Mouse (Mus musculus): Measurements from ENCODE around the gene Vps45. TPM values are rescaled to one million over a fixed set of nuclear protein-coding genes. Genes with fewer than 3 reads are reported as not detected.
A peak's percentile ranks its signal among the peaks of the same experiment; 100 is the strongest.

Vps45 gene
- polyA plus RNA-seq (2017; shearing (Covaris generic)): 10 to 100 TPM; 22.2 to 24.3 TPM

GRCm38 (mm10) chr3:96058231-96058896 lies at the start of gene Vps45:
TSS of gene Vps45 (minus strand) at chr3:96058466.
- peak; percentile 81 for ATAC-seq

DNA sequence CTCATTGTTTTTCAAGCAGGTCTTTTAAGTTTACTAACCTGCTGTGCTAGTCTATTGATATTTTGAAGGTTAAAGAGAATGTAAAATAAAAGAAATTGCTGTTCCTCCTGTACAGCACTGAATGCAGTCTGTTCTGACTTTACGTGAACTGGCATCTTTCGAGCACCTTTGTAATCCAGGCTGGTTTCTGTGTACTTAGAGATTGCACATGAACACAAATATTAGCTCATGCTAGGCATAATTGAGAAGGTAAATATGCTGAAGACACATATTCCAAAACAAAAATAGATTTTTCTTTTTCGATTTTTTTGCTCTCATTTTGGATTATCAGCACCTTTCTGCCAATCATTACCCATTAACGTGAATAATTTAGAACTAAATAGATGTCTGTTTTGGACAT lies 47.9 kb upstream of the Vps45 start:
- ATAC-seq: no peak

- peak; percentile 44 for ATAC-seq
These were observed 47.0 kb upstream of the Vps45 start for GRCm38 (mm10) chr3:96105232-96105747.

DNA sequence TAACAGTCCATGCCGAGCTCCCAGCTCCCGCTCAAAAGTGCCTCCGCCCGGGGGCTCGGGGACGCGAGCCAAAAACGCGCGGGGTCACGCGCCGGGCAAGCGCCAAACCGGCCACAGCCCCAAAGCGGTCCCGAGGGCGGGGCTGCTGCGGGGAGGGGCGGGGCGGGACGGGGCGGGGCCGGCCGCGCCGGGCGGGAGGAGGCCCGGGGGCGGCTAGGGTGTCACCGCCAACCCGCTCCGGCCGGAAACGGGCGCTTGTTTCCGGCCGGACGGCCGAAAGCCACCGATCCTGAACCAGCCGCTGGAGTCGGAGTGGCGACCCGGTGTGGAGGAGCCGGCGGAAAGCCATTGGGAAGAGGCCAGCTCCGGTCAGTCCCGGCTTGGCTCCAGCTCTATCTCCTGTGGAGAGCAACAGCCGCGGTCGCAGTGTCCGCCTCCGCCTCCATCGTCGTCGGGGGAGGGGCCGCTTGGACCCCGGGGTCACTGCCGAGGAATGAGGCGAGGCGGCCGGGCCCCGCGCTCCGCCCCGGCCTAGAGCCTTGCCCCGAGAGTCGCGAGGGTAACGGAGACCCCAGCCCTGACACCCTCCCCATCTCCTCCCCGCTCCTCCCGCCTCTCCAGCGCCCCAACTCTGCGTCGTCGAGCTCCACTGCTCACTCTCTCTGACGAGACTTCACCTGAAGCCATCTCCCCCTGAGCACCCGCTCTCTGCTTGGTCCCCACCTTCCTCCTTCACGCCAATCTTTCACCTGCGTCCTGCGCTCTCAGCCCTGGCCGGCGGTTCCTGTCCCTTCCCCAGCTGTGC lies 46.2 kb upstream of the Vps45 start, which contains the start of gene Otud7b:
Otud7b (plus strand) TSS at position 267 of the 805 bp plus-strand sequence.
- ATAC-seq: peak; percentile 52

GRCm38 (mm10) chr3:96103901-96104260 lies 45.6 kb upstream of the Vps45 start:
- ATAC-seq: peak; percentile 16

GRCm38 (mm10) chr3:96102100-96102872 lies 44.0 kb upstream of the Vps45 start:
- ATAC-seq: peak; percentile 65

- no peak for ATAC-seq
These were observed 40.5 kb upstream of the Vps45 start for GRCm38 (mm10) chr3:96098616-96099267.

DNA sequence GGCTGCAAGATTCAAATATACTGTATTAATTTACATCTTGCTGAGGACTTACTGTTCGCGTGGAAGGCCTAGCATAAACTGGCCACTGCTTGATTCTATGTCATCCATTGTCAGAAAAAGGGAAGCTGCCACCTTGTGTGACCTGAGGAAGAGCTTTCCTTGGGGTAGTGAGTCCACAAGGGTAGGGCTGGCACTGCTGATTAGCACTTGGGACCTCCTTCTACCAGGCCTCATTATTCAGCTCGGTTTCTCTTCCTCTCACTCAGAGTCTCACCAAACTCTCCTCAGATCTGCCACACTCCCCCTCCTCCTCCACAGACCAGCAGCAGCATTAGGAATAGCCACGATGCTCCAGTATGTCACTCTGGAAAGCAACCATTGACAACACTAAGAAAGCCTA lies 39.9 kb upstream of the Vps45 start:
- no peak for ATAC-seq

- ATAC-seq: no peak
These were observed 35.9 kb upstream of the Vps45 start for GRCm38 (mm10) chr3:96094203-96094602.

GRCm38 (mm10) chr3:96093509-96093908 lies 35.2 kb upstream of the Vps45 start:
- ATAC-seq: peak; percentile 43

GRCm38 (mm10) chr3:96091966-96092365 lies 33.7 kb upstream of the Vps45 start:
- no peak for ATAC-seq

- ATAC-seq: no peak
These were observed 32.9 kb upstream of the Vps45 start for GRCm38 (mm10) chr3:96091146-96091545.

DNA sequence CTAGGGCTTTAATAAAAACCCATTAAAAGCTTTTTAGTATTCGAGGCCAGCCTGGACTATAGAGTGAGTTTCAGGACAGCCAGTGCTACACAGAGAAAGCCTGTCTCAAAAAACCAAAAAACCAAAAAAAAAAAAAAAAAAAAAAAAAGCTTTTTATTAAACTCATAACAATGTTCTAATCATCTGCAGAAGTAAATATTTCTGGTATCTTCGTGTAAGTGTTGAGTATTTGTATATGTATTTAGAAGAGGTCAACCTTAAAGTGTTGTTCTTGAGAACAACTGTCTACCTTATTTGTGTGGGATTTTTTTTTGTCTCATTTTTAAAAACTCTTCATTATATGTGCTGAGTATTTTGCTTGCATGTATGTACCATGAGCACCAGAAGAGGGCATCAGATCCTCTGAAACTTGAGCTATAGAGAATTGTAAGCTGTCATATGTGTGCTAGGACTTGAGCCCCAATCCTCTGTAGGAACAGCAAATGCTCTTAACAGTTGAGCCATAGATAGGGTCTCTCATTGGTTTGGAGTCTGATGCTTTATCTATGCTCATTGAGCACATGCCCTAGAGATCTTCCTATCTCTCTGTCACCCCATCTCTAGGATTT lies 31.7 kb upstream of the Vps45 start:
- ATAC-seq: peak; percentile 37

DNA sequence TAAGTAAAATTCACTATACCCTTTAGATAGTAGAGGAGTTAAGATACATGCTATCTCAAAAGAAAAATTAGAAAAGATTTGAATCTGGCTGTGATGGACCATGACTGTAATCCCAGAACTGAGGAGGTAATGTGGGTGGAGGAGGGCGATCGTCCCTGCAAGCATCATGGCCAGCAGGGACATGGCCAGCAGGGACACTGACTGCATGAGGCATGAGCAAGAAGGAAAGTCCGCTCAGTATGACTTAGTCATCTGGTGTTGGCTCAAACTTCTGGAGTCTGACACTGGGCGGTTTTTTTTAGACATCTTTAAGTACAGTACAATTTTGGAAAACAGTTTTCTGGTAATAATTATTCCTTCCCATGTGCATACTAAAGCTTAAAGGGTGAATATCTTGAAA lies 29.5 kb upstream of the Vps45 start:
- no peak for ATAC-seq

DNA sequence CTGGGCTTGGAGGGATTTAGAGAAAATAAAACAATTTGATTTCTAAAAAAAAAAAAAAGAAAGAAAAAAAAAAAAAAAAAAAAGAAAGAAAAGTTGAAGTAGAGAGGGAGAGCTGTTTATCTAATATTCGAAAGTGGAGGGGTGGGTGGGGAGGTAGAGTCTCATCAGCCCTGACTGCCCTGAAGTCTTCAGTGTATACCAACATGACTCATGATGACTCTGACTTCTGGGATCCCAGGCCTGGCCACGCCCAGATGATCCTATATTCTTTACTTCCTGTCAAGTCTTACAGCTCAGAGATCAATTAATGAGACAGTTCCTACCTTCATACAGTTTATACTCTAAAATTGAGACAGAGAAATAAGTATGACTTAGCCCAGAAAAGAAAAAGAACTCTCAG lies 29.0 kb upstream of the Vps45 start:
- no peak for ATAC-seq

- no peak for ATAC-seq
These were observed 26.0 kb upstream of the Vps45 start for GRCm38 (mm10) chr3:96084146-96084755.

DNA sequence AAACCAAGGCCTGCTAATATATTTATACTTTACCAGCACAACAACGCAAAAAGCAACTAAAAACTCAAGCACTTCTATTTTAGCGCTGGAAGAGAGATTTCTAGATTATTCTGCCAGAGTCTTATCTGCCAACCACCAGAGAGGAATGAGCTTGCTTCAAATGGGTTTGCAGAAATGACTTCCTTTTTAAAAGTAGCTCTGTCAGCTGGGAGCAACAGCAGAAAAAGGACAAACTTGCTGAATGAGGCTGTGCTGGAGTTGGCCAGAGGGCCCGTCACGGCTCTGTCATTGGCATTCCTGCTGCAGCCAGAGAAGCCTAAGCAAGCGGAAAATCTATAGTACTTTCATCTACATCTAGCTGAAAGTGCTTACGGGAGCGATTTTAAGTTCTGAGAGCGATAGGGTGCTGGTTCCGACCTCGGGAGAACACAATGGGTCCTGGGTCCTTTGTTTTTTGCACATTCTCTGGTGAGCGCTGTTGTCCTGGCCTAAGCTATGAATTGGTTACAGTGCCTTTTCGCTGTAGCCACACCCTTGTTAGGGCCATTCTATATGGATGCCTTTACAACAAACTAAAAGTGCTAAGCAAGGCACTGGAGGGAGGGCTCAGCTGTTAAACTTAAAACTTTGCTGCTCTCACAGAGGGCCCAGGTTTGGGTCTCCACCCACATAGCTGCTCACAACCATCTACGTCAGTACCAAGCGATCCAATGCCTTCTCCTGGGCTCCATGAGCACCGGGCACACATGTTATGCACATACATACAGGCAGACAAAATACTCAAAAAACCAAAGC lies 24.6 kb upstream of the Vps45 start:
- ATAC-seq: no peak

DNA sequence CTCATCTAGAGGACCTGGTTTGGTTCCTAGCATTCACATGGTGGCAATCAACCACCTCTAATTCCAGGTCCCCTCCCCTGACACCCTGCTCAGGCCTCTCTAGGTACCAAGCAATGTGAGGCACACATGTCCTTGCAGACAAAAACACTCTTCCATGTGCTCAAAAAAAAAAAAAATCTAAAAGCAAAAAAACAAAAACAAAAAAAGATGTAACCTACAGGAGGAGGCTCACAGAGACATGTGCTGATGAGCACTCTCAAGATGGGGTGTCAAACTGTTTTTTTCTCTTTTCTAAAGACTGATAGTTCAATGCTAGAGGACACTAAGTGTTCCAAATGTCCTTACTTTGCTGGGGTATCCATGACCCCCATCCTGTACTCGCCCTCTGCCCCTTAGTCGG lies 23.8 kb upstream of the Vps45 start:
- no peak for ATAC-seq

GRCm38 (mm10) chr3:96081650-96082049 lies 23.4 kb upstream of the Vps45 start:
- no peak for ATAC-seq

- peak; percentile 49 for ATAC-seq
These were observed 22.7 kb upstream of the Vps45 start for GRCm38 (mm10) chr3:96081006-96081405.

DNA sequence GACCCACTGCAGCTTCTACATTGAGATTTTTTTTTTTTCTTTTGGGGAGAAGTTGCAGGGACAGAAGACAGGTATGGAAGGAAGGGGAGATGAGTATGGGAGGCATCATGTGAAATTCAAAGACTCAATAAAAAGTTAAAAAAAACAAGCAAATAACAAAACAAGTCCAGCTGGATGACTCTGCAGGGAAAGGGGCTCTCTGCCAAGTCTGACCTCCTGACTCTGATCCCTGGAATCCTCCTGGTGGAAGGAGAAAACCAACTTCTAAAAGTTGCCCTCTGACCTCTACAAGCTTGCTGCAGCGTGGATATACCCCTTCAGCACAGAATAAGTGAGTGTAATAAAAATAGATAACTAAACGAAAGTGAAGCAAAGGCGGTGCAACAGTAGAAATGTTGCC lies 20.4 kb upstream of the Vps45 start:
- no peak for ATAC-seq
